Mouse (Mus musculus): ENCODE data around the gene Ell2. TPM values are rescaled to one million over a fixed set of nuclear protein-coding genes. Genes with fewer than 3 reads are reported as not detected.

Gene Ell2
- polyA plus RNA-seq, 1 experiment from 2014 or later, result 13.0 TPM

DNA sequence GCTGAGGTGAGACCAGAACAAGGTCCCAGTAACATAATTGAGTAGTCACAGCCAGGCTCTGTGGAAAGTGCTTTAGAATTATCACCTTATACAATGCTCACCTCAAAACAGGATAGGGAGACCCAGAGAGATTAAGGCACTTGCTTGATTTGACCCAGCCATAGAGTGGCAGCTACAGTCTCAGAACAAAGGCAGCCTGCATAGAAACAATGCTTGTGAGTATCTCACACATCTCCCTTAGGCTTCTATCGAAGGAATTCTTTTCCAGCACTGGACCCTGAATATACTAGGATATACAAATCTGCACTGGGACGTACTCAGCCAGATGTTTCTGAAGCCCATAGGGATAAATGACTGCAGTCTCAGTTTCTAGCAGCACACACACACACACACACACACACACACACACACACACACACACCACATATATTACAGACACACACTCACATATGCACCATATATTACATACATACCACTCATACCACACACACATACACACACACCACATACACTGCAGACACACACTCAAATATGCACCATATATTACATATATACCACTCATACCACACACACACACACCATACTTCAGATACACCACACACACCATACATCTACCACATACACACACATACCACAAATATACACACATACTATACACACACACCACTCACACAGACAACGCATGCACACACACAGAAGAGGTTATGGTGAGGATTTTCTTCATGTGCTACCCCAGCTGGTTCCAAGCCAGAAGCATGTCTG is 112.6 kb downstream of the Ell2 start:
- no peak for ATAC-seq (ENCODE audit: low FRiP score, low TSS enrichment)

DNA sequence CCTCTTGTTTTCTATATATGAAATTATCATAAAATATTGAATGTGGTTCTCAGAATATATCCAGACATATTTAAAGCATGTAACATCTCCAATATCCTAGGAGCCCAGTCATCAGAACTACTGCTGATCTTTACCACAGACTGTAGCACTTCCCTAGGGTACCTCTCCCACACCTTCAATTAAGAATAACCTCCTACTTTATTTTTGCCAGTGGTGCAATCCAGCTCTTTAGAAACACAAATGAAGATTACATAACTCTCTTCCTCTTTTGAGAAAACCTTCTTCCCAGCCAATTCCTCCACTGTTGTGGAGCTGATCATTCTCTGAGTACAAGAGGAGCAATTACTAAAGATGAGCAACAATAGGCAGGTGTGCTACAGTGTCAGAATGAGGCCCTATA is 113.3 kb downstream of the Ell2 start:
- no peak for ATAC-seq (ENCODE audit: low FRiP score, low TSS enrichment)
- Histone ChIP-seq H3K9me3 (ENCODE audit: control insufficient read depth, low read length) (no peaks in the 10 kb centered on the region), H3K9ac (ENCODE audit: low read length) (no peak overlapping the region), H3K4me1 (replicated peaks; ENCODE audit: control insufficient read depth, insufficient read depth) (no peaks in the 10 kb centered on the region), H3K4me2 (replicated peaks; ENCODE audit: low read depth) (no peak overlapping the region), H3K27me3 (ENCODE audit: control insufficient read depth, insufficient read depth, low read length) (no peaks in the 10 kb centered on the region), H3K4me3 (ENCODE audit: low read depth, low read length) (no peak overlapping the region), H3K36me3 (ENCODE audit: control insufficient read depth, insufficient read depth, low read length) (no peaks in the 10 kb centered on the region), H3K27ac (replicated peaks) (no peak overlapping the region)
- no peak for TF ChIP-seq EP300 (optimal IDR thresholded peaks at IDR 0.05)
- no peak for TF ChIP-seq CTCF (IDR thresholded peaks at IDR 0.05; ENCODE audit: low read depth)
- no peak for DNase-seq (ENCODE audit: low spot score)

More for the DNA sequence above, 112.6 kb downstream of the Ell2 start:
- H3K27ac ChIP-seq (replicated peaks), result no peak overlapping the region
- 72% methylated on average over 3 of the region's 3 CpGs for WGBS
- H3K9ac ChIP-seq (ENCODE audit: low read length), result no peak overlapping the region
- no peak for DNase-seq (ENCODE audit: low spot score)
- no peak overlapping the region for H3K4me3 ChIP-seq (ENCODE audit: low read depth, low read length)
- H3K4me1 ChIP-seq (replicated peaks; ENCODE audit: control insufficient read depth, insufficient read depth), result no peaks in the 10 kb centered on the region
- no peak overlapping the region for H3K4me2 ChIP-seq (replicated peaks; ENCODE audit: low read depth)
- H3K9me3 ChIP-seq (ENCODE audit: control insufficient read depth, low read length), result no peaks in the 10 kb centered on the region
- H3K27me3 ChIP-seq (ENCODE audit: control insufficient read depth, insufficient read depth, low read length), result no peaks in the 10 kb centered on the region
- no peak for TF ChIP-seq CTCF (IDR thresholded peaks at IDR 0.05; ENCODE audit: low read depth)
- TF ChIP-seq EP300 (optimal IDR thresholded peaks at IDR 0.05), result no peak
- no peaks in the 10 kb centered on the region for H3K36me3 ChIP-seq (ENCODE audit: control insufficient read depth, insufficient read depth, low read length)

Other genes starting within 250 kb of the Ell2 start
- 416 and 426 TPM in 2 replicates for gene Glrx, start 133.1 kb downstream of the Ell2 start, polyA plus RNA-seq (2015; fragmentation: Nextera tagmentation; extraction: Ambion mirVana)
- 9.1 and 10.0 TPM in 2 replicates for gene Rhobtb3, start 237.2 kb downstream of the Ell2 start, polyA plus RNA-seq (2015; fragmentation: Nextera tagmentation; extraction: Ambion mirVana)